Mouse (Mus musculus) neutrophil, adult 59 days (primary cell): ENCODE results near the gene Gm3264. TPM values are rescaled to one million over a fixed set of nuclear protein-coding genes. Genes with fewer than 3 reads are reported as not detected.

Source experiments
- total RNA-seq, 2 experiments: library from RNA; stranded (reverse); gene quantifications; 1 replicate in 1 of 2; 2 replicates in 1 of 2; pipeline ENCODE4 v1.2.4; 2023

Gm3264 gene
- not detected for total RNA-seq

GRCm38 (mm10) chr14:4855299-4855980, at the start of gene Gm3264:
TSS of gene Gm3264 (plus strand) at chr14:4855576.

DNA sequence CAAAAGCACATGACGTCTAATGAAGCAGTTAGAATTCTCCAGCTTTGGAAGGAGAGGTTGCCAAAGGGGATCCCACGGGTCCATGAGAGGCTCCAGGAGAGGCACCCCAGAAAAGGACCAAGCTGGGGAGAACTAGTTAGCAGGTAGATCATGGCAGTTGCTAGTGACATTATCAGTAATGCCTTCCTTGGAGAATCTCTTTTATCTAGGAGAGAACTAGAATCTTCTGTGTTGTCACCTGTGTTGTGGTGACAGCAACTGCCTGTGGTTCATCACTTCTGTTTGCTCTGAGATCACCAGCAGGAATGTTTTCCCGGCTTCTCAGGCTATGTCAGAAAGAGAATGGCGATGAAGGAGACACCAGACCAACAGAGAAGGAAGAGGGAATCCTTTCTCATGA, 17.6 kb upstream of the Gm3264 start, which contains the start of gene Gm3269:
Gene Gm3269, plus strand, starts transcription at position 301 of the 400 bp plus-strand sequence.

GRCm38 (mm10) chr14:4892116-4892515, 36.7 kb downstream of the Gm3264 start, which contains the start of gene Gm3278:
TSS of gene Gm3278 (plus strand) at chr14:4892416.

Other genes starting within 250 kb of the Gm3264 start
- not detected for gene Gm8159, start 223.2 kb upstream of the Gm3264 start, total RNA-seq
- not detected for gene Gm3239, start 191.4 kb upstream of the Gm3264 start, total RNA-seq
- gene Gm7876, start 146.3 kb upstream of the Gm3264 start, total RNA-seq = not detected
- not detected for gene Gm3252, start 128.8 kb upstream of the Gm3264 start, total RNA-seq
- not detected for gene Gm9602, start 79.2 kb upstream of the Gm3264 start, total RNA-seq
- not detected for gene Gm3269, start 17.5 kb upstream of the Gm3264 start, total RNA-seq
- not detected for gene Gm3278, start 36.8 kb downstream of the Gm3264 start, total RNA-seq
- not detected for gene Gm8297, start 128.4 kb downstream of the Gm3264 start, total RNA-seq
- not detected for gene Gm3298, start 160.3 kb downstream of the Gm3264 start, total RNA-seq
- gene 4930555G01Rik, start 195.1 kb downstream of the Gm3264 start, total RNA-seq = not detected
- not detected for gene Gm8281, start 215.5 kb downstream of the Gm3264 start, total RNA-seq